Comparison of ENCODE assay signal across 11 mouse cellular contexts in genomic region chr12:80324785-80325131, GRCm38 (mm10).
DNase-seq lines count a peak whose midpoint lies in the region; ATAC-seq lines count a peak whose summit lies in the region.
"Had no signal": no experiment of that assay in that cellular context is flagged by ENCODE, and none has a peak within 500 bp of the region (broad histone marks: within the 10 kb centered on the region; RNA-seq: fewer than 3 reads in every experiment).

No protein-coding gene starts in this region.

- no peak overlapping the region for H3K4me3 ChIP-seq in kidney, embryonic 14.5 days (ENCODE audit: low read length)
- no peak overlapping the region for H3K4me3 ChIP-seq in limb, embryonic 10.5 days
- no peak overlapping the region for H3K4me3 ChIP-seq in forebrain, embryonic 14.5 days (ENCODE audit: low read depth, low read length)
- H3K4me3 ChIP-seq: myocyte had no signal

- H3K9me3 ChIP-seq in kidney, embryonic 14.5 days (ENCODE audit: control insufficient read depth, low read length) = no peaks in the 10 kb centered on the region
- no peaks in the 10 kb centered on the region for H3K9me3 ChIP-seq in limb, embryonic 10.5 days (replicated peaks)
- no peaks in the 10 kb centered on the region for H3K9me3 ChIP-seq in forebrain, embryonic 14.5 days (replicated peaks; ENCODE audit: control insufficient read depth, low read length)

- no peaks in the 10 kb centered on the region for H3K4me1 ChIP-seq in kidney, embryonic 14.5 days (ENCODE audit: control insufficient read depth, insufficient read depth, low read length)
- peaks cover 45% of the 10 kb centered on the region for H3K4me1 ChIP-seq in limb, embryonic 10.5 days
- no peaks in the 10 kb centered on the region for H3K4me1 ChIP-seq in forebrain, embryonic 14.5 days (ENCODE audit: control insufficient read depth, insufficient read depth, low read length)

- 57% methylated on average over 1 of the region's 1 CpGs for WGBS in kidney, embryonic 14.5 days
- 36% methylated on average over 1 of the region's 1 CpGs for WGBS in limb, embryonic 10.5 days
- WGBS in forebrain, embryonic 14.5 days = 94% methylated on average over 1 of the region's 1 CpGs

- peak; percentile 74 for DNase-seq in kidney, adult 11 months
- DNase-seq in adipocyte (ENCODE audit: low spot score) = peak; percentile 56
- peak; percentile 17 for DNase-seq in embryo, embryonic 11 days
- no peak for DNase-seq in limb, embryonic 10.5 days (ENCODE audit: low spot score)
- no peak for DNase-seq in thymus, postnatal 10 days (ENCODE audit: low spot score in 2 of 2)
- no peak for DNase-seq in forebrain, embryonic 14.5 days (ENCODE audit: low spot score)
- DNase-seq: cerebellum, adult 9-11 months; forebrain, postnatal 0 days; lung, adult 18-20 months had no signal

- no peaks in the 10 kb centered on the region for H3K36me3 ChIP-seq in kidney, embryonic 14.5 days (ENCODE audit: control insufficient read depth, insufficient read depth, low read length)
- no peaks in the 10 kb centered on the region for H3K36me3 ChIP-seq in limb, embryonic 10.5 days
- H3K36me3 ChIP-seq in forebrain, embryonic 14.5 days (ENCODE audit: control insufficient read depth, insufficient read depth, low read length) = no peaks in the 10 kb centered on the region

- ATAC-seq in kidney, embryonic 14.5 days (ENCODE audit: low FRiP score, low TSS enrichment) = no peak
- ATAC-seq in forebrain, embryonic 14.5 days = no peak
- ATAC-seq: forebrain, postnatal 0 days had no signal

- no peaks in the 10 kb centered on the region for H3K27me3 ChIP-seq in kidney, embryonic 14.5 days (ENCODE audit: control insufficient read depth, insufficient read depth, low read length)
- H3K27me3 ChIP-seq in limb, embryonic 10.5 days (ENCODE audit: low read depth, poor library complexity, severe bottlenecking) = no peaks in the 10 kb centered on the region
- no peaks in the 10 kb centered on the region for H3K27me3 ChIP-seq in forebrain, embryonic 14.5 days (replicated peaks; ENCODE audit: control insufficient read depth, insufficient read depth, low read length)

- no peak overlapping the region for H3K27ac ChIP-seq in kidney, embryonic 14.5 days (ENCODE audit: low read depth, low read length)
- H3K27ac ChIP-seq in limb, embryonic 10.5 days = peak overlapping the region; percentile 46; the same call in 1 of the 2 replicates
- no peak overlapping the region for H3K27ac ChIP-seq in forebrain, embryonic 14.5 days (ENCODE audit: low read depth, low read length)

- H3K9ac ChIP-seq in kidney, embryonic 14.5 days (ENCODE audit: low read depth, low read length) = no peak overlapping the region
- H3K9ac ChIP-seq in forebrain, embryonic 14.5 days (ENCODE audit: low read length) = no peak overlapping the region
- H3K9ac ChIP-seq: forebrain, postnatal 0 days had no signal

- H3K4me2 ChIP-seq in kidney, embryonic 14.5 days (replicated peaks; ENCODE audit: low read depth, low read length) = no peak overlapping the region
- H3K4me2 ChIP-seq in forebrain, embryonic 14.5 days (ENCODE audit: low read length) = no peak overlapping the region

Comparison
In these comparisons a context has a peak if more than half of its experiments do, and no peak if none do; other contexts are left out.
1. DNase-seq: peak in kidney, adult 11 months (single experiment), adipocyte (single experiment) and embryo, embryonic 11 days (single experiment); none in limb, embryonic 10.5 days (single experiment), thymus, postnatal 10 days (0 of 2) and forebrain, embryonic 14.5 days (single experiment).